Mouse (Mus musculus) erythroblast, adult 5-6 weeks (primary cell): Measurements from ENCODE around the gene Pmp22. TPM values are rescaled to one million over a fixed set of nuclear protein-coding genes. Genes with fewer than 3 reads are reported as not detected.

Source experiments
- ATAC-seq: replicated peaks from 2 replicates; pipeline ENCODE4 v1.8.0; 2016; ENCODE audit warnings: moderate number of reproducible peaks, mild to moderate bottlenecking, moderate TSS enrichment, inconsistent platforms; ENCODE audit not compliant: poor library complexity, low FRiP score, severe bottlenecking
- total RNA-seq, 2 experiments: library from RNA; stranded (forward) in 1 of 2; stranded (reverse) in 1 of 2; fragments of 150-400 nt in 1 of 2; fragments of 200-764, 138-1000 nt in 1 of 2; gene quantifications; 2 replicates each; pipeline versions ENCODE4 v1.2.3 to v1.2.4; 2015 to 2017; ENCODE audit warnings: low replicate concordance in 2 of 2

Pmp22 gene
- total RNA-seq, 2 experiments from 2014 or later: not detected

- ATAC-seq: no peak
Observed at GRCm38 (mm10) chr11:63148276-63148675, 19.5 kb downstream of the Pmp22 start.

- no peak for ATAC-seq
Observed at GRCm38 (mm10) chr11:63151857-63152256, 23.1 kb downstream of the Pmp22 start.

GRCm38 (mm10) chr11:63157117-63157516, 28.3 kb downstream of the Pmp22 start:
- no peak for ATAC-seq

GRCm38 (mm10) chr11:63160926-63161325, 32.1 kb downstream of the Pmp22 start:
- no peak for ATAC-seq

GRCm38 (mm10) chr11:63162806-63163205, 34.0 kb downstream of the Pmp22 start:
- ATAC-seq: no peak

- no peak for ATAC-seq
Observed at GRCm38 (mm10) chr11:63163550-63163949, 34.8 kb downstream of the Pmp22 start.

GRCm38 (mm10) chr11:63163986-63164682, 35.4 kb downstream of the Pmp22 start:
- ATAC-seq: no peak

GRCm38 (mm10) chr11:63164756-63165484, 36.1 kb downstream of the Pmp22 start:
- ATAC-seq: no peak

- no peak for ATAC-seq
Observed at GRCm38 (mm10) chr11:63167826-63168225, 39.0 kb downstream of the Pmp22 start.

GRCm38 (mm10) chr11:63168551-63169258, 39.9 kb downstream of the Pmp22 start:
- ATAC-seq: no peak

- no peak for ATAC-seq
Observed at GRCm38 (mm10) chr11:63171977-63172376, 43.2 kb downstream of the Pmp22 start.

- no peak for ATAC-seq
Observed at GRCm38 (mm10) chr11:63173604-63174003, 44.8 kb downstream of the Pmp22 start.

- no peak for ATAC-seq
Observed at GRCm38 (mm10) chr11:63175302-63175701, 46.5 kb downstream of the Pmp22 start.

- ATAC-seq: no peak
Observed at GRCm38 (mm10) chr11:63176416-63176815, 47.6 kb downstream of the Pmp22 start.

GRCm38 (mm10) chr11:63180262-63181101, 51.7 kb downstream of the Pmp22 start:
- ATAC-seq: no peak

- ATAC-seq: no peak
Observed at GRCm38 (mm10) chr11:63188803-63189202, 60.0 kb downstream of the Pmp22 start.

- no peak for ATAC-seq
Observed at GRCm38 (mm10) chr11:63198070-63198469, 69.3 kb downstream of the Pmp22 start.

- ATAC-seq: no peak
Observed at GRCm38 (mm10) chr11:63201989-63202535, 73.3 kb downstream of the Pmp22 start.
